Mouse (Mus musculus) testis, postnatal 14 days (tissue): ENCODE data around the gene Padi4.

Source experiments
- DNase-seq: peaks from one replicate; pipeline ENCODE4 v3.0.0; 2021; ENCODE audit warnings: low spot score

Gene Padi4

GRCm38 (mm10) chr4:140701716-140702561, 72.1 kb downstream of the Padi4 start:
- peak; percentile 44 for DNase-seq

- DNase-seq: peak; percentile 82
Measured at GRCm38 (mm10) chr4:140701049-140701715, 72.9 kb downstream of the Padi4 start.

- DNase-seq: no peak
Measured at GRCm38 (mm10) chr4:140700269-140701018, 73.6 kb downstream of the Padi4 start, which contains the start of gene Rcc2. Rcc2 (plus strand) TSS chr4:140700541.

GRCm38 (mm10) chr4:140699441-140700127, 74.5 kb downstream of the Padi4 start:
- DNase-seq: peak; percentile 63
